Mouse (Mus musculus) gastrocnemius, postnatal 4 days (tissue): Measurements from ENCODE around the gene Cebpzos. TPM values are rescaled to one million over a fixed set of nuclear protein-coding genes. Genes with fewer than 3 reads are reported as not detected.
A peak's percentile ranks its signal among the peaks of the same experiment; 100 is the strongest.

Source experiments
- DNase-seq, 2 experiments: peaks; one replicate each; pipeline ENCODE4 v3.0.0; 2021 to 2022; ENCODE audit warnings: low spot score in 2 of 2, mixed read lengths in 2 of 2
- total RNA-seq, 2 experiments: library from RNA; stranded (reverse); gene quantifications; 2 replicates each; pipeline ENCODE4 v1.2.3; 2021

Gene Cebpzos
- total RNA-seq, 2 experiments from 2014 or later = 45.3 to 60.5 TPM

DNA sequence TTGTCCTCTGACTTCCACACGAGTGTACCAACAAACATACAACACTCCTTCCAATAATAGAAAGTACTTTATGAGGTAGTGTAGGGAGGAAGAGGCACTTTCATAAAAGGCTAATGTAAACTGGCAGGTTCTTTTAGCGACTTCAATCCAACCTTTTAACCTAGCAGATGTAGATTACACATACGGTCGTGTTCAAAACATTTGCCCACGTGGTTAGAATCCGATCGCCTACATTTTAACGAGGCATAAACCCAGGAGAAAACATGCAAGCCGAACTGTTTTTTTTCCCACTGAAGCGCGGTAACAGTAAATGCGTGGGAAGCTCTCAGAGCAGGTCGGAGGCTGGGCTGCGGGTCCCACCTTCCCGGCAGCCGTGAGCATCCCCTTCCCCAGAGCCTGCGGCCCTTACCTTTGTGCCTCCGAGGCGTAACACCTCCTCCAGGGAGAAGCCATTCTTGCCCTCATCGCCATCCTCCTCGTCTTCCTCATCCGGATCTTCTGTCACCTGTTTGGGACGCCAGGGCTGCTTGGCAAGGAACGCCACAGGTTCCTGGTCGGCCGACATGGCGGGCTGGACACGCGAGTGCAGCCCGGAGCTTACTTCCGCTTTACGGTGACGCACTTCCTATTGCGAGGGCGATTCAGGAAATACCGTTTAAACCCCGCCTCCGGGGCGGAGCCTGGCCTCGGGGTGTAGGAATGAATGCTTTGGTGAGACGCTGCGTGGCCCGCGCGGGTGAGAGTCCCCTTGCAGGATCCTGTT is 20.3 kb downstream of the Cebpzos start, which contains the start of the genes Cebpz and Ndufaf7:
TSS of gene Cebpz (minus strand) at position 601 of the 763 bp plus-strand sequence.
TSS of gene Ndufaf7 (plus strand) at position 671 of the 763 bp plus-strand sequence.
- DNase-seq = peak; percentile 95 to 97

DNA sequence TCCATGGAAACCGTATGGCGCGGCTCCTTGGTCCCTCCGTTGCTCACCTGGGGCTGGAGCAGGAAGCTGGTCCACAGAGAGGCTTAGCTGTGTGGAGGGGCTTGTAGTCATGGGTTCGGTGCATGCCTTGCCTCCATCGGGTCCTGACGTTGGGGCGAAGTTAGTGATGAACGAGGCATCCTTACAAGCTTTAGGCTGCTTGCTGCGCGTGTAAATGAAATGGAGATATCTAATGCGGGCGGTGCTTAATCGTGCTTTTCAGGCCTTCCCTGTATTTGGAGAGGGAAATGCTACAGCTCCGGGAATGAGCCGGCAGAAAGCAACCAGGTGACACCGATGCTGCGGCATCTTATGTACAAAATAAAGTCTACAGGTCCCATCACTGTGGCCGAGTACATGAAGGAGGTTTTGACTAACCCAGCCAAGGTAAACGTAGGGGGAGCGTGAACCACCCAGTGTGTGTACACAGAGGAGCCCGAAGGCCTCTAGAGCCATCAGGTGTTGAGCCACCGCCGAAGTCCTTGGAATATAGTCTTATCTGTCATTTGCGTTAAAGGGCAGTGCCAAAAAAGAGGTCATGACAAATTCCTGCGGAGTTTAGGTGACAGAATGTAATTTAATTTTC is 21.0 kb downstream of the Cebpzos start:
- DNase-seq = no peak

DNA sequence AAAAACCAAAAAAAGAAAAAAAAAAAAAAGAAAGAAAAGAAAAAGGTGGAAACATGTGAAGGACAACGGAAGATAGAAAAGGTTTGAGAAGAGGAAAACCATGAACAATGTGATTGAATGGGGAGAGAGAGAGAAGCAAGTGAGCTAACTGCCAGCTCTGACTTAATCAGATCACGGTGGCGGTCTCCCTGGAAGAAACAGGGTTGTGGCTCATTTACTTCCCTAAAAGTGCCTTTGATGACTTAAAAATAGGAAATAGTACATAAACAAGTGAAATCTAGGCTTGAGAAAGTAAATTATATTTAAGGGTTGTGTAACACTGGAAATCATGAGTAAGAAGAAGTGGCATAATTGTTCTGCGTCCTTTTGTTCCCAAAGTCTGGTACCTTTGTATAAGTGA is 22.6 kb downstream of the Cebpzos start:
- DNase-seq = no peak

DNA sequence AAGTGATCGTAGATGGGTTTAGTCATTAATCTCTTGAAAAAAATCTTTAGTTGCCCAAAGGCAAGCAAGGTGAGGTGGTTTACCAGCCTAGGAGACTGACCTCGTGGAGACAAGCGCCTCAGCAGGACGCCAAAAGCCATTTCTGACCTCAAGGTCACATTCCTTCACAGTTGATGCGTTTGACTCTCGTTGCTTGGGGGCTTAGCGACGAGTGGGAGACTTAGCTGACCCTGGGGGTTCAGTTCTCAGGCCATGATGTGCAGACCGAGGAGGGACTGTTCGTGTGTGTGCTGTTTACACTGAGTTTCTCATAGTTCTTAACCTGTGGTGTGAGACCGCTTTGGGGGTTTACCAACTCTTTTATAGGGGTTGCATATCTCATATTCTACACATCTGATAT is 26.3 kb downstream of the Cebpzos start:
- no peak for DNase-seq

DNA sequence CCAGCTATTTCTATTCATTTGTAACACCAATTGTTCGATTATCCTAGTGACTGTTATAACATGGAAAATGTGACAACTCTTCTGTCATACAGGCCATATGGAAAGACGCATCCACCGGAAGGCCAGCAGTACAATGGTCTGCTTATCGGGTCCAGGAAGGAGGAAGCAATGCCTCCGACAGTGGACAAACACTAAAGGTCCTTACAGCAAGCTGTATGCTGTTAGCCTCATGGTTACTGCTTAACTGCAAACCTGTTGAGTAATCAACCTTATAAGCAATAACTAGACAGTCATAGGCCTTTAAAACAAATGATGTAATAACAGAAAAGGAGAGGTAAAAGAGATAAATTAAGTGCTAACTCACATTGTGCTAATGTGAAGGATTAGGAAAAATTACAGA is 34.9 kb downstream of the Cebpzos start:
- no peak for DNase-seq

DNA sequence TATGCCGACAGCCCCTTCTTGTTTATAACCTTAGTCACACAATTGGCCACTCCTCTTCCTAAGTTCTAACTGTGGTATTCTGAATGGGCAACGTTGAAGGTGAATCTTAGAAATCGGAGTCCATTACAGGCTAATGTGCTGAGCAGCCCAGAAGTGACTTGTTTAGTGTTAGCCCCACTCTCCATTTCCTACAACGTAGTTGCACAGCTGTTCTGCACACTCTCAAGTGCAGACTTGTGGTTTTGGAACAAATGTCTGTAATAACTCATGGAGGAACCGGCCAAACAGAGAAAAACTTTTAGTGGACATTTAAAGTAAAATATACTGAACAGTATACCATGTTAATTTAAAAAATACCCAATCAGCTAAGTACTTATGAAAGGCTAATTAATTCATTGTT is 35.8 kb downstream of the Cebpzos start:
- DNase-seq = no peak

DNA sequence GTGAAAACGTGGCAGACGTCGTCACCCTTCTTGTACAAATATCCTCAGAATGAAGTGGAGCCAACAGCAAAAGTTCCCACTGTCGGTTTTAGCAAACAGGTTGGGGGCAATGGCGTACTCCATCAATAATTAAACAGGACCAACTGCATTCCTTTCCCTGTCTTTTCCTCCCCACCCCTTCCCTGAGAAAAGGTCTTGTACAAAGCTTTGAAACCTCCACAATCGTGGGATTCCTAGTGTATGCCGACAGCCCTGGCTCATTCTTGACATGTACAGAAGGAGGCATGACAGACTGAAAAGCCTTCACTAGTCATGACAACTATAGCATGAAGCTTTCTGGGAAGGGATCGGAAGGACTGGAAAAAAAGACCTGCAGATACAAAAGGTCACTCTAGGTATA is 36.9 kb downstream of the Cebpzos start:
- no peak for DNase-seq

DNA sequence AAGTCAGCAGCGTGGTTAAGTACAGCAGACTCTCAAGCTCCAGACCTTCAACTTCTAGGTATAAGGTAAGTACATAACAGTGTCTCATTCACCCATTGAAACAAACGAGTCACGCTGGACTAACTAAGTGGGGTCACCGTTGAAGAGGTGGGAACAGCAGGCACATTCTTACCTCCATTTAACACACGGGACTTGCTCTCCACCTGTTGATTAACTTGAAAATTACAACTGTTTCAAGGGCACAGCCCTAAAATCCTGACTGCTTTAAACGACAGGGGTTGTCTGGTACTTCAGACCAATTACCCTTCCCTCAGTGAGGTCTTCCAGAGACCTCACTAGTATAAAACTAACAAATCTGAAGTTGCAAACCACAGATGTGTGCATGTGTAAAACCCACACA is 43.2 kb downstream of the Cebpzos start:
- DNase-seq = no peak

DNA sequence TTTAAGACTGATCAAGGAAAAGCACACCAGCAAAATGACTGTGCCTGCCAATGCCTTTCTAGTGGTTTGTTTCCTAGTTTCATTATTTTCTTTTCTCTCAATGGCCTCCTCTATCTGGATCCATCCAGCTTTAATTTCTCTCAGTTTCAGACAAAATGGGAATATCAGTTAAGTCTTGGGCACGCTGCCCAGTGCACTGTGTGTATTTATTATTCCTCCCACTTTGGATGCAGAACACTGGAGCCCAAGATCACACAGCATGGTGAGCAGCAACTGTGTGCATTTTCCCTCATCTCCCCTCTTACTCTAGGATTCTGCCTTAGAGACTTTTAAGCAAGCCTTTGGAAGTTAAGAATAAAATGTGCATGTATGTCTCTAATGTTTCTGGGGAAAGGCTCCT is 48.1 kb downstream of the Cebpzos start:
- DNase-seq = no peak

DNA sequence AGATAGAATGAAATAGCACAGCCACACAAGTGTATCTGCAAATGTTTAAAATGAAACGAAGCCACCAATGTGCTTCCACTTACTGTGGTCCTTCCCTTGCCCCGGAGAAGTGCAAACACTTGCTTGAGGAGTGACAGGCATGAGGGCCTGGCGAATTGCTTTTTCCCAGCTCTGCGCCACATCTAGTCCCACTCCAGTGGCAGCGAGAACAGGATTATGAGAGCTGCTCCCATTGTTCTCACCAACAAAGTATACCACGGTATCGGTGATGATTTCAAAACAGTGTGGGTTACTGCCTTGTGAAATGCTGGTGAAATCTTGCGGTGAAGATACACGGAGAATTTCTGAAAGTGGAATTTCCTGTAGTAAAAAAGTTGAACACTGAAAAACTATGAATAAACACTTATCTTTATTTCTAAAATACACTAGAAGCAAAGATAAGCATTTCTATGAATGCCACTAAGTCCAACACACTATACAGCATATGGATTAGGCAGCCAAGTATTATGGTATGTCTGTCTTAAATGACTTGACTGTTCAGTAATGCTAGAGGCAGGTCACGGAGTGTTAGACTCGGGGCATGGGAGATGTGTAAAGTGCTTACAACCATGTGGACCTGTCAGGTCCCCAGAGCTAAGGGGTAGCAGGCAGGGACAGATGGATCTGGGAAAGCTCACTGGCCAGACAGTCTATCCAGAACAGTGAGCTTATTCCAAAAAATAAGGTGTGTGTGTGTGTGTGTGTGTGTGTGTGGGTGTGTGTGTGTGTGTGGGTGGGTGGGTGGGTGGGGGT is 50.0 kb downstream of the Cebpzos start:
- no peak for DNase-seq

DNA sequence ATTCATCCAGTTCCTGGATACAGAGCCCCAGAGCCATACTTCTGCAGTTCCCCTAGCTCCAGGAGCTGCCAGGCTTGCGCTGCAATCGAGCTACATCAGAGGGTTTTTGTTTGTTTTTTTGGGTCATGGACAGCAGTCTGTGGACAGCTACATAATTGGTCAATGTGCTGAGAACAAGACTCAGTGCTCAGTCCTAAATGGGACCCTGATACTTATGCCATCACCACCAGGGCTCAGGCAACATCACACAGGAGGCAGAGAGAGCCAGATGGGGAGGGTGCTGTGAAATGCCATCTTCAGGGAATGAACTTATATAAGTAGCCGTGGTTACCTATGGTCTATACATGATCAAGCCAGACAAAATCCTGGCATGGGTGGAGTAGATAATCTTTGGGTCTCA is 52.2 kb downstream of the Cebpzos start:
- no peak for DNase-seq

Other genes with a start within 250 kb of the Cebpzos start
- 10 to 100 TPM; 17.3 to 18.5 TPM for gene Strn, start 179.3 kb upstream of the Cebpzos start, total RNA-seq
- gene Heatr5b, start 81.1 kb upstream of the Cebpzos start, total RNA-seq = 10 to 100 TPM; 18.1 to 18.8 TPM
- gene Gpatch11, start 80.9 kb upstream of the Cebpzos start, total RNA-seq = 10 to 100 TPM; 23.7 to 25.8 TPM
- gene Eif2ak2, start 33.9 kb upstream of the Cebpzos start, total RNA-seq = 10 to 100 TPM; 10.1 to 14.7 TPM
- gene Sult6b1, start 9.5 kb upstream of the Cebpzos start, total RNA-seq = not detected
- gene Cebpz, start 20.6 kb downstream of the Cebpzos start, total RNA-seq = 10 to 100 TPM; 25.4 to 28.2 TPM
- gene Ndufaf7, start 20.6 kb downstream of the Cebpzos start, total RNA-seq = 10 to 100 TPM; 29.5 to 33.5 TPM
- 10 to 100 TPM; 37.9 to 39.6 TPM for gene Prkd3, start 104.3 kb downstream of the Cebpzos start, total RNA-seq
- 10 to 100 TPM; 29.0 to 31.5 TPM for gene Qpct, start 135.4 kb downstream of the Cebpzos start, total RNA-seq